Mouse (Mus musculus): ENCODE data around the gene Myo1d.

The Myo1d gene

DNA sequence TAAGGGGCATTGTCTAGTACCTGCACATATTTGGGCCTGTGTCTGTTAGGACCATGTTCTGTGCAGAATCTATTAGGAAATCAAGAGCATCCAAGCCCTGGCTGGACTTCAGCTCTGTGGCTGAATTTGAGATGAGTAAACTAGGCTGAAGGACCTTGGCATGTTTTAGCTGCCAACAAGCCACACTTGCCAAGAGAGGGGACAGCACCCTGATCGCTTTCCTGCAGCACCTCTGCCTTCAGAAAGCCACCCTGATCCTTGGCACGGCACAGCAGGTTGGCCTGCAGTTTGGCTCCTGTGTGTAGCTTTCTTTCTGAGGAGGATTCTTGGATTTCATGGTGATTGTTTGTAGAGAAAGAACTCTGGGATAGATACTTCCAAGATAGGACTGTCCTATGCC, 1.7 kb upstream of the Myo1d start:
- no peak for DNase-seq (ENCODE audit: low spot score in 2 of 2)

- DNase-seq (ENCODE audit: low spot score in 2 of 2) = no peak
Measured at GRCm38 (mm10) chr11:80778916-80779526, 804 bp downstream of the Myo1d start.

- DNase-seq (ENCODE audit: low spot score in 2 of 2) = no peak
Measured at GRCm38 (mm10) chr11:80778157-80778556, 1.7 kb downstream of the Myo1d start.

DNA sequence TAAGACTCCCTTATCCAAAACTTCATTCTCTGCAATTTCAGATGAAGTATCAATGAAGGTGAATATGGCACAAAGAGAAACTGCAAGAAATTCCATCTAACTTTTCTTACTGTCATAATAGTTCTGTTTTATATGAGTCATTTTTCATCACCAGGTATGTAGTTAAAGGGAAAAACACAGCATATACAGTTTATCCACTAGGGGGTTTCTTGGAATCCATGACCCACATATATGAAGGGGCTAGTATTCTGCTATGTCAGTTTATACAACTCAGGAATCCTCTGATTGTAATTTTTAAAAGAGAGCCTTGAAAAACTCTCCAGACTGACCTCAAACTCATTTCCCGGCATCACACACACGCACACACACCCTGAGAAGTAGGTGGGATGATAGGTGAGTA, 2.1 kb downstream of the Myo1d start:
- DNase-seq (ENCODE audit: low spot score in 2 of 2) = no peak

GRCm38 (mm10) chr11:80775535-80775934, 4.3 kb downstream of the Myo1d start:
- no peak for DNase-seq (ENCODE audit: low spot score in 2 of 2)

DNA sequence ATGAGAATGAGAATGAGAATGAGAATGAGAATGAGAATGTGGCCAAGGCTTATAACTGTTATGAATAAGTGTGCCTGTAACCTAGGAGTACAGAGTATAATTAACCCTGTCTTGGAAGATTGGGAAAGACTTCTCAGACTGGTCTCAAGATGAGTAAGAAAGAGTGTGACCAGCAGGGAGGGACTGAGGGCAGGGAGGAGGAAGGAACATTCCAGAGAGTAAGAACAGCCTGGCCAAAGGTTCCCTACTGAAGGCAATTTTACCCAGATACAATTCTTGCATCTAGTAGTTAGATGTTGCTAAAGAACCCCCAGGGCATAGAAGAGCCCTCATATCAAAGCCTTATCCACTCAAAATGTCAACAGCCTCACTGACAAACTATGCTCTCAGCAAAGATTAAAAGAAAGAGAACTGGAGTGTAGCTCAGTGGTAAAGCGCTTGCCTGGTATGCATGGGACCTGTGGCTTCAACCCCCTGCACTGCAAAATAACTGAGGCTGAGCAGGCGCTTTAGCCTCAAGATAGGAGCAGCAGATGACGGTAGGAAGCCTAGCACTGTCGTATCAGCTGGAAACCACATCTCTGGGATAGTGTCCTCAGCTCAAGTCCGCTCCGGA, 7.1 kb downstream of the Myo1d start:
- no peak for DNase-seq (ENCODE audit: low spot score in 2 of 2)

DNA sequence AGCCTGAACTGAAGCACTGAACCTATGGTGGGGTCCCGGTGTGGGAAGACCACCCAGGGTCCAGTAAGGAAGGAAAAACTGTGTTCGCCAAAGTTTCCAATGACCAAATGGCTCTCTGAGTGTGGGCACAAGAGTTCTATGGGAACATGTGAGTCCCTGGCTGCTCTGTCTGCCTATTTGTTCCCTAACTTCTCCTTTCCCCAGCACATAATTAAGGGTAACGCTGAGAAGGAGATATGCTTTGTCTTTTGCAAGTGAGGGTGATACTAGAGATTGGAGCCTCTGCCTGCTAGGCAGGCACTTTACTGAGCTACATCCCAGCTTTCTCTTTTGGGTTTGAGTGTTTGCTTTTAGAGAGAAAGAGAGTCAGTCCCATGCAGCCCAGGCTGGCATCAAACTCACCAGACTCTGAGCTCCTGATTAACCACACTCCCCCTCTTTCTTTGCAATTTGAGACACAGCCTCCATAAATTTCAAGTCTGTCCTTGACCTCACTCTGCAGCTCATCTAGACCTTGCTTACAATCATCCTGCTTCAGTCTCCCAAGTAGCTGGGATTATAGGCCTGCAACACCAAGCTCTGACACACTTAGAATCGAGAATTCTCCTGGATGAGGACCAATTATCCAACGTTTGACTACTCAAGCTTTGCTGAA, 8.1 kb downstream of the Myo1d start:
- DNase-seq (ENCODE audit: low spot score in 2 of 2) = no peak

GRCm38 (mm10) chr11:80771186-80771585, 8.6 kb downstream of the Myo1d start:
- DNase-seq (ENCODE audit: low spot score in 2 of 2) = no peak

- DNase-seq (ENCODE audit: low spot score in 2 of 2) = no peak
Measured at GRCm38 (mm10) chr11:80767320-80767617, 12.6 kb downstream of the Myo1d start.

DNA sequence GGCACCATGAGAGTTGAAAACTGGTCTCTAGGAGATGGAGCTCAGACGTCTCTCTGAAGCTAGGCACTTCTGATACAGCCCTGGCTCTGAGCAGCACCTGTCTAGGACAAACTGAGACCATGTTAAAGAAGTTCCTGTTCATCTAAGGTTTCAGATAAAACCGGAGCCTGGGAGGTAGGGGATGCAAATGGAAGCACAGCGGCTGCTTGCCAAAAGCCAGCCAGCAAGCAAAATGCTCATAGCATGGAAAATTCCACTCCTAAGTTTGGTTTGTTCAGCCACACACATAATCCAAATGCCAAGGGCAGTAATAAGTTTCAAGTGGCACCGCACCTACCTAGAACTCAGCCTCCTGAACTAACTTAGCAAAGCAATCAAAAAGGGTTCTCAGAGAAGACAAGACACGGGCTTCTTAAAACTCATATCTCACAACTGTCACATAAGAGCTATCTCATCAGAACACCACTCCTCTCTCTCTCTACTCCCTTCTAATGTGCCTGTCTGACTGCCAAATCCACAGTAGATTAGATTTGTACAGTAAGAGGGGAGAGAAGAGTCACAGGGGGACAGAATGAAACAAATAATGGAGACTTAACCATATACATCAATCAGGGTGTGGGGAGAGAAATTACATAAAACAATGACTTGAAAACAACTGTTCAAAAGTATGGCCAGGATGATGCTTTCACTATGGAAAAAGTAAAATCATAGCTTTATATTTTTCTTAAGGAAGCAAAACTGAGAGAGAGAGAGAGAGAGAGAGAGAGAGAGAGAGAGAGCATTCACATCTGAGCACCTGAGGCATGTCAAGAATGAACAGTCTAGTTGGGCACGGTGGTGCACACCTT, 13.1 kb downstream of the Myo1d start:
- DNase-seq (ENCODE audit: low spot score in 2 of 2) = no peak

DNA sequence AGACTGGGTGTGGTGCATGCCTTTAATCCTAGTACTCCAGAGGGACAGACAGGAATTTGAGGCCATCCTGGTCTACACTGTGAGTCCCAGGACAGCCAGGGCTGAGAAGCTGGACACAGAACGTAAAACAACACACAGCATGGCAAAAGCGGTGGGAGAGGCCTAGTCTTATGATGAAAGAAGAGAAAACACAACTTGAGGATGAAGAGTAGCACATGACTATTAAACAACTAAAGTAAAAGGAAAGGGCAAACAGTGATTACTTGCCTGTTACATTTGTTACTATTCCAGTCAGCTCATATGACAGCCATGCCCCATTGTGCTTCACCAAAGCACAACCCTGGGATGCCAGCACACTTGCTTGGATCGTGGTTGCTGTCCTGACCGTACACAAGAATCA, 13.8 kb downstream of the Myo1d start:
- no peak for DNase-seq (ENCODE audit: low spot score in 2 of 2)

- no peak for DNase-seq (ENCODE audit: low spot score in 2 of 2)
Measured at GRCm38 (mm10) chr11:80762066-80762465, 17.8 kb downstream of the Myo1d start.

- no peak for DNase-seq (ENCODE audit: low spot score in 2 of 2)
Measured at GRCm38 (mm10) chr11:80761285-80761974, 18.4 kb downstream of the Myo1d start.

- no peak for DNase-seq (ENCODE audit: low spot score in 2 of 2)
Measured at GRCm38 (mm10) chr11:80759023-80759422, 20.8 kb downstream of the Myo1d start.

DNA sequence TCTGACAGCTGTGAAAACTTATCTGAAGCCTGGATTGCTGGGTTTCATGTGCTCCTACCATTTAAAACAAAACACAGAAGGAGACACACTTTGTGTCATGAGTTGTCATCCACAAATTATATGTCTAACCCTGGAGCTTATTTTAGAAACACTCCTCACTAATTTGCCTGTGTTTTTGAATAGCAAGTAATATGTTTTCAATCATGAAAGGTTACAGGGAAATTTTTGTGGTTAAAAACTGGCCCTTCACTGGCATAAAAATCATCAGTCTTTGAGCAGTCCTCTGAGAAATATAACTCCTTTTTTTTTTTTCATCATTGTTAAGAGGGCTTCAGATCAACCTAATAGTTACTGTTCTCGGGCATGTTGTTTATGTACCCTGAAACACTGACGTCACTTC, 25.6 kb downstream of the Myo1d start:
- DNase-seq (ENCODE audit: low spot score in 2 of 2) = no peak

DNA sequence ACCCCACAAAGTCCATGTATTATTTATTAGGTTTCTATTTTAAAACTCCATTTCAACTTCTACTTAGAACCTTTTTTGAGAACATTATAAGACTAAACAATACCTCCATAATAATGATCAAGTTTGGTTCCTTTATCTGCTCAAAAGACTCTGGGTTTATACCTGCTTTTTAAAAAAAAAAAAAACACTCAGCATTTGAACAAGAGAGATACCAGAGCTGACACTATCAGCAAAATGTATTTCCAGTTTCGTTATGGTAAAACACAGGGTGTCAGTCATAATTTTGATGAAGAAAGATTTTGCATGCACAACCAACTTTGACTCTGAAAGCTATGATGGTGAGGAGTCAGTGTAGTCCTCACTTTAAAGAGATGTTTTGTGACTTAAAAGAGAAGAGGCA, 28.7 kb downstream of the Myo1d start:
- no peak for DNase-seq (ENCODE audit: low spot score in 2 of 2)

- no peak for DNase-seq (ENCODE audit: low spot score in 2 of 2)
Measured at GRCm38 (mm10) chr11:80749187-80749586, 30.6 kb downstream of the Myo1d start.

GRCm38 (mm10) chr11:80745426-80745825, 34.4 kb downstream of the Myo1d start:
- no peak for DNase-seq (ENCODE audit: low spot score in 2 of 2)

DNA sequence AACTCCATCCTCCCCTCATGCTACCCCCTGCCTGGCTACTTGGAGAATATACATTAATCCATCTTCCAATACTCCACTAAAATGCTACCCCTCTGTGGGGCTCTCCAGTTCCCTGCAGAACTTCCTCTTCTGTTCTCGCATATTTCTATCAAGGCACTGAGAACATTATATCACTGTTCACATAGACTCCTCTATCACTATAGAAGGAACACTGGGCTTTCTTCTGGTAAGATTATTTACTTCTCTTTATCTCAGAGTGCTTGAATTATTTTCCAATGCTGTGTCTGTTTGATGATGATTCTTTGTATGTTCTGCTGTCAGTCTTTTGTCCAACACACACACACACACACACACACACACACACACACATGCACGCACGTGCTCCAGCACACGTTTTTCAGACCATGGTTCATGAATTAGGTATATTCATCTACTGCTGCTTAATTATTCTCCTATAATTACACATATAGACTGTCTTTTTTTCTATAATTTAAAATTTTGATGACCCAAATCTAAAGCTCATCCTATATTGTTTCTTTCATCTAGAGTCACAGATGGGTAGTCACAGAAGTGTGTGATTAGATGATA, 35.9 kb downstream of the Myo1d start:
- DNase-seq (ENCODE audit: low spot score in 2 of 2) = no peak

- DNase-seq (ENCODE audit: low spot score in 2 of 2) = no peak
Measured at GRCm38 (mm10) chr11:80742462-80742861, 37.4 kb downstream of the Myo1d start.

- DNase-seq (ENCODE audit: low spot score in 2 of 2) = no peak
Measured at GRCm38 (mm10) chr11:80734771-80735170, 45.1 kb downstream of the Myo1d start.

DNA sequence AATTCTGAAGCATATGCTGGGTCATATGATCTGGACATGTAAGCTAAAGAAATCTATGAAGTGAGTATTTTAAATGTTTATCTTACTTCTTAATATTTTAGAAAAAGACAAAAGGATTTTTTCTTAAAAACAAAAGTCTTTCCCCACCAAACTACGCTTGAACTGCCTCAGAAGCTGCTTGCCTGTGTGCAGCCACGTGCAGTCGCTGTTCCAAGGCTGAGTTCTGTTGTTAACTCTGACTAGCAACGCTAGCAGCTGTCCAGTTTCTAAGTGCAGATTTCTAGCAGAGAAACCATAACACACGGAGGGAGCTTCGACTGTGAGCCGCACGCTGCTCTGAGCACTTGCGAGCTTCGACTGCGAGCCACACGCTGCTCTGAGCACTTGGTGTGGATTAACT, 55.1 kb downstream of the Myo1d start:
- no peak for DNase-seq (ENCODE audit: low spot score in 2 of 2)

All from thymus, postnatal 10 days (tissue).